Mouse (Mus musculus): ENCODE results near the gene Scn4b. TPM values are rescaled to one million over a fixed set of nuclear protein-coding genes. Genes with fewer than 3 reads are reported as not detected.

Gene Scn4b
- total RNA-seq, 2 experiments from 2014 or later = 1.1 to 1.2 TPM

DNA sequence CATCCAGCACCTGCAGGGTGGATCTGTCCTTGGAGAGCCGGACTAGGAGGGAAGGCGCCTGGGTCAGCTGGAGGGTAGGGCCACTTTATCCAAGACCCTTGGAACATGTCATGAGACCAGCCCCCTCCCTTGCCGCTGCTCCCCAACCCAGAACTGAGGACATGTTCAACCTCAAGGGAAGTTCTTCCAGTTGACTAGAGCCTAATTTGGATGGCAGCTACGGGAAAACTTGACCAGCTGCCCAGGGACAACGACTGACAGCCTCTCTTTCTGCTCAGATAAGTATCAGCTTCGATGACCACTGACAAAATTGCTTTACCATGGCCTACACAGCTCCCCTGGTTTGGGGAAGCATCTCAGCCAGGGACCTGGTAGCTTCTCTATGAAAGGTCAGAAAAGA is 45.1 kb downstream of the Scn4b start:
- ATAC-seq (replicated peaks; ENCODE audit: low FRiP score, low TSS enrichment, poor library complexity, severe bottlenecking) = no peak

DNA sequence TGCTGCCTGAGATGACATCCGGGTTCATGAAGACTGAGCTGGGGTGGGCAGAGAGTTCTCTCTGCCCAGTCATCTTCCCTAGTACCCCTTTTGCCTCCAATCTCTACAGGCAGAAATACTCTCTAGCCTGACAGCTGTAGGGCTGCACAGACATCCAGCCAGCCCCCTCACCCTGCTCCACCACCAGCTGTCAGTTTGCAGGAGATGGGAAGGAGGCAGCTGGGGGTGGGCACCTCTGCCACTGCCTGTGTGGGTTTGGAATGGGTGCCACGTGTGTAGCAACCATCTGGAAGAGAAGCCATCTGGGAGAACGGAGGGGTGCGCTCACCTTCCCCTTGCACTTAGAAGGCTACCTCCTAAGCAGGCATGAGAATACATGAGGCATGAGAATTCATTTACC is 47.1 kb downstream of the Scn4b start:
- no peak for ATAC-seq (replicated peaks; ENCODE audit: low FRiP score, low TSS enrichment, poor library complexity, severe bottlenecking)

DNA sequence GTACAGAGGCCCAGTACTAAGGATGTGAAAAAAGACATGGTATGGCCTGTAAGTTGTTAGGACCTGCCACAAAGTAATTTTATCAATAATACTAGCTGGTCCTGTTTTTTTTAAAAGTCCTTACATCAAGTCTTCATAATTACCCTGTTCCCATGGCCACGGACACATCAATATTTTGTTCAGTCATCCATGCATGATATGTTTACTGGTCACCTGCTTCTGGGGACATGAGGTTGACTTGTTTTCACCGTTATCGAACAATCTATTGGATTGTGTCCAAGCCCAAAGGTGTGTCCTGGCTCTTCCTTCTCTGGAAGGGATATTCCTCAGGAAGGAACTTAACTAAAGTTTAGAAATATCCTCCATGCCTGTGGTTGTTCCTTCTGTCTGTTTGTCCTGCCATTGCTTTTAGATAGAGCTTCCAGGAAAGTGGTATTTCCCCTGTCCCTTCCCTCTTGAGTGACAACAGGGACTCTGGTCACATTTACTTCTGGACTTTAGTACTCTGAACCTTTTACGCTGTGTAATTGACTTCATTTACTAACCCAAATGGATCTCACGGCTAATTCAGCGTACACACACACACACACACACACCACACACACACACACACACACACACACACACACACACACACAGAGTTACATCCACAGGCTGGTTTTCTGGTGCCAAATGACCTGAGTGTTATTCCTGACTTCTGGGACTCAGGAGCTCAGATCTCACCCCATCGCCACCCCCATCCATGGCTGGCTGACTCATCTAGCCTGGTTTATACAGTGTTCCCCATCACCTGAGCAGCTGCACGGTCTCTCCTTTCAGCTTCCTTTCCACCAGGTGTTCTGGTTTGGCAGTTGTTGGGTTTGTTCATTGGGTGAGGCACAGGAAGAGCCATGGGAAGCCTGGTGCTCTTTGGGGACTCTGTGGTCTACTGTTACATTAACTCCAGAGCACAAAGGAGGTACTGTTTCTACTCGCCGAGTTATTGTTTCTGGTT is 50.7 kb downstream of the Scn4b start:
- no peak for ATAC-seq (replicated peaks; ENCODE audit: low FRiP score, low TSS enrichment, poor library complexity, severe bottlenecking)

DNA sequence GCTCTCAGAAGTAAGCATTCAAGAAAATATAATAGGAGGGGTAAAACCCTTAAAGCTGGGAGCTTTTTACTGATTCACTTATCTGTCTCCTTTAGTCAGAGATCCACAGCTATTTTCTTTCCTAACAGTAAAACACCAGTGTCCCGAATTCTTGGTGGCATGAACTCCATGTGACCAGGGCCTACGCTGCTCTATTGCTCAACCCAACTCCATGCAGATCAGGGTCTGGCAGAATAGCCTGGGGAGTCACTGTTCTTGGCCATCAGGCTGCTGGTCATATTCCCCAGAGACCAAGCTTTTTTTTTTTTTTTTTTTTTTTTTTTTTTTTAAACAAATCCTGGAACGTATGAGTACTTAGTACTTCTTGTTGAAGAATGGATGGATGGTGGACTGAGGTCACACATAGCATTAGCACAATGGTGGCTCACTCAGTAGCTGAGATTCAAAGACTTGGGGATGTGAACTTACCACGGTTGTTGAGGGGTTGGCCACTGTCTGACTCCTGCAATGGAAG is 51.5 kb downstream of the Scn4b start:
- no peak for ATAC-seq (replicated peaks; ENCODE audit: low FRiP score, low TSS enrichment, poor library complexity, severe bottlenecking)

DNA sequence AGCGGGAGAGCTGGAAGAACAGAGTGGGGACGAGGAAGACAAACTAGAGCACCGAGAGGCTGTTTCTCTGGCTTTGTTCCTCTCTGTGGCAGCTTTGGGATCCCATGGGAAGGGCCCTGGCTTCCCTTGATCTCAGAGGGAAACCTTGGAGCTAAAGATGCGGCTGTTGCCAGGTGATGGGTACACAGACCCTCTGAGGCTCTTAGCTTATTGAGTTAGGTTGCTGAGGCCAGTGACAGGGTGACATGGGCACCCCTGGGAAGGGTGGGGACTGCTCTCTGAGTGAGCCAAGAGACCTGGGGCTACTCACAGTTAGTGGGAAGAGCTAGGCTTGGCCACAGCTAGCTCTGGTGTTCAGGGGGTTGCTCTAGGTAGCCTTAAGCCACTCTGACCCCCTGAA is 57.3 kb downstream of the Scn4b start:
- ATAC-seq (replicated peaks; ENCODE audit: low FRiP score, low TSS enrichment, poor library complexity, severe bottlenecking) = no peak

DNA sequence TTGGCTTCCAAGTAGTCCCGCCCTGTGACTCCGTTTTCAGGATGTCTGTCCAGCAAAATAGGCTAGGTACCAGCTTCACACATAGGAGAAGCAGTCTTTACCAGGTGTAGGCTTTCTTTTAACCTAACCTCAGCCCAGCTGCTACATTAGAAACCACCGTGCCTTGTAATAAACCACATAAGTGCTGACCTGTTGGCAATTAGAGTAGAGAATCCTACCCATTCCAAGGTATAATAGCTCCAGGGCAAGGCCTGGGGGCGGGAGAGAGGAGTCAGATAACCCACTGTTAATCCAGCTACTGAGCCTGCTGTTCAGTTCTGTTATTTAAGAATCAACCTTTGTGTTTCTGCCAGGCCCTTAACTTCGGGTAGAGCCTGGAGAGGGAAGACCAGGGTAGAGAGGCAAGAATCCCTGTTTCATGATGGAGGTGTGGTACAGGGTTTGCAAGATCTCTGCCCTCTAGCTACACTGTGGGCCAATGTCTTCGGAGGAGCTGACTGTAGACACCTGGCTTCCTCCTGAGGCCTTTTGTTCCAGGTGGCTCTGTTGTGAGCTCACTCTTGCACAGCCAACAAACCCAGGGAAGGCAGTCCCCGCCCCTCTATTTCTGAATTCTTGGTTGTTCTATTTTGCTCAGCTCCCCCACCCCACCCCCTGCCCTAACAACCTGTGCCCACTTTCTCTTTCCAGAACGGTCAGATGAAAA is 58.1 kb downstream of the Scn4b start:
- no peak for ATAC-seq (replicated peaks; ENCODE audit: low FRiP score, low TSS enrichment, poor library complexity, severe bottlenecking)

DNA sequence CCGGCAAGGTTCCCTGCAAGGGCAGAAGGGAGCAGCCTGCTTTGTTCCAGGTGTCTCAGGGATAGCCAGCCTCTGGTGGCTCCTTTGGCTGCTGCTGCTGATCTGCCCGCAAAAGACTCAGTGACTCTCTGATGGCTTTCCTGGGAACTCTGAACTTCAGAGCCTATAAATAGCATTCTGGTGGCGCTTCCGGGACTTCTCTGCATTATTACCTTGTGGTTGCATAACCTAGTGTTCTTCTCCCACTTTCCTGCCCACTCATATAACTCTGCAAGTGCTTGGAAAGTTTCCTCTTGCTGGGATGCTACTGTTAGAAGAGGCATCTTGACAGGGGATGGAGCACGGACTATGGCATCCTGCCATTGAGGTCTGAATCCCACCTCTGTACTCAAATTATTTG is 59.4 kb downstream of the Scn4b start:
- ATAC-seq (replicated peaks; ENCODE audit: low FRiP score, low TSS enrichment, poor library complexity, severe bottlenecking) = no peak

DNA sequence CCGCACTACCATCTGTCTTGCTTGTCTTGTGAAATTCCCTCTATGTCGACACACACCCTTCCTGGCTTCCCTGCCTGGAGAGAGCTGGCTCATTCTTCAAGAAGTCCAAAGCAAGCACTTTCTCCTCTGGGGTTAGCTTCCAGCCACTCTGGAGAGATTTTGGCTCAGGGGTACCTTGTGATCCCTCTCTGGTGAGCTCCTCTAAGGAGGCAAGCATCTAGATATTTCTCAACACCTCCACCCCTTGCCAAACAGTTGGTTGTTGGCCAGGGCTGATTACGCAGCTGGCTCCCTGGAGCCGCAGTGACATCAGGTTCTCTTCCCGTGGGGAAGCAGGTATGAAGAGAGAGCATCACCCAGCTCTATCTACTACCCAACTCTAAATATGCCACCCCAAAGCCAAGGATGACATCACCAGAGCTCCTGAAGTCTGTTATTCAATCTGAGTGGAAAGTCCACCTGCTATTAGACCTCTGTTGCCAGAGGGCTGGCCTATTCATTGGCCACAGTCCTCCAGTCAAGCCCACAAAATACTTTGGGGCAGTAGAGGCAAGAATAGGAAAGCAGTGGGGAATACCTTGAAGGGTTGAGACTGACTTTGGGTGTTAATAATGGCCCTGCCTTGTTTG is 63.2 kb downstream of the Scn4b start:
- ATAC-seq (replicated peaks; ENCODE audit: low FRiP score, low TSS enrichment, poor library complexity, severe bottlenecking) = no peak

DNA sequence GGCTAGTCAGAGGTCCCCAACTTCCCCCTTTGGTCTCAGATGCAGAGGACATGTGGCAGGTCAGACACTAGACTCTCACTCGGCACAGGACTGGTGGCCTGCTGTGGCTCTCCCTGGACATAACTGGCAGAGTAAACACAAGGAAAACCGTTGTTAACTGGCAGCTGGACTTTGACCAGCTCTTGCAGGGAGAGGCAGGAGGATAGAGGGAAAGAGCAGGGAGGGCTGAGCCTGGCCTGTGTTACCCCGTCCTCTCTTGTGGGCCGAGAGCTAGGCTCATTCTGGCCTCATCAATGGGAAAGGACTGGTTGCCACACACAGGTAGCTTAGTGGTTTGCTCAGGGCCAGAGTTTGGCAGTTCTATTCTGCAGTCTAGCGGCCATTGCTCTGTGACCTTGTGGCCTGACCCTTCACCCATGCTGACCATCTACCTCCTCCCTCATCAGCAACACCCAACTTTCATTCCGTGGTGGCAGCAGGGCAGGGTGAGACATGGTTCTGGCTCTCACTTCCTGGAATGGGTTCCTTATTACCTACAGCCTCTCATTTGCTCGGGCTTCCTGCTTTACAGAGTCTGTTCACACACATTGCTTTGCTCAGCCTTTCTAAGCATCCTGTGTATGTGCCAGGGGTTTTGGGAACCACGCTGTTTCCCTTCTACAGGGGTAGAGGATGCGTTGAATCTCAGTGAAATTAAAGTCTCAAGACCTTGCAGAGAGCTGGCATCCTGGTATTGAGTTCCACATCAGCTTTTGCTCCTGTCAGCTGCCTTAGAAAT is 64.0 kb downstream of the Scn4b start:
- ATAC-seq (replicated peaks; ENCODE audit: low FRiP score, low TSS enrichment, poor library complexity, severe bottlenecking) = no peak

Other genes starting within 250 kb of the Scn4b start
- gene Atp5l, start 217.7 kb upstream of the Scn4b start, total RNA-seq (2014; fragmentation: Nextera tagmentation) = 751 and 827 TPM in 2 replicates
- 149 and 255 TPM in 2 replicates for gene Atp5l, start 217.7 kb upstream of the Scn4b start, total RNA-seq (2017)
- gene Ube4a, start 172.8 kb upstream of the Scn4b start, total RNA-seq (2014; fragmentation: Nextera tagmentation) = 58.0 and 64.3 TPM in 2 replicates
- gene Ube4a, start 172.8 kb upstream of the Scn4b start, total RNA-seq (2017) = 40.6 and 50.2 TPM in 2 replicates
- gene Cd3g, start 158.0 kb upstream of the Scn4b start, total RNA-seq (2014; fragmentation: Nextera tagmentation) = 2.3 and 17.7 TPM in 2 replicates
- gene Cd3g, start 158.0 kb upstream of the Scn4b start, total RNA-seq (2017) = 2.6 and 14.6 TPM in 2 replicates
- 5.5 and 24.0 TPM in 2 replicates for gene Cd3d, start 156.6 kb upstream of the Scn4b start, total RNA-seq (2014; fragmentation: Nextera tagmentation)
- gene Cd3d, start 156.6 kb upstream of the Scn4b start, total RNA-seq (2017) = not detected in 2 replicates
- 10.5 and 20.5 TPM in 2 replicates for gene Cd3e, start 128.8 kb upstream of the Scn4b start, total RNA-seq (2014; fragmentation: Nextera tagmentation)
- not detected in 2 replicates for gene Cd3e, start 128.8 kb upstream of the Scn4b start, total RNA-seq (2017)
- 0.77 TPM in 1 of 2 replicates, not detected in the other for gene Mpzl2, start 98.6 kb upstream of the Scn4b start, total RNA-seq (2014; fragmentation: Nextera tagmentation)
- not detected in 2 replicates for gene Mpzl2, start 98.6 kb upstream of the Scn4b start, total RNA-seq (2017)
- not detected in 2 replicates for gene Mpzl3, start 83.2 kb upstream of the Scn4b start, total RNA-seq (2014; fragmentation: Nextera tagmentation)
- 0.65 TPM in 1 of 2 replicates, not detected in the other for gene Mpzl3, start 83.2 kb upstream of the Scn4b start, total RNA-seq (2017)
- 0.79 and 0.81 TPM in 2 replicates for gene Jaml, start 59.2 kb upstream of the Scn4b start, total RNA-seq (2014; fragmentation: Nextera tagmentation)
- gene Jaml, start 59.2 kb upstream of the Scn4b start, total RNA-seq (2017) = 0.61 and 0.94 TPM in 2 replicates
- gene Scn2b, start 20.6 kb upstream of the Scn4b start, total RNA-seq (2014; fragmentation: Nextera tagmentation) = not detected in 2 replicates
- not detected in 2 replicates for gene Scn2b, start 20.6 kb upstream of the Scn4b start, total RNA-seq (2017)
- not detected in 2 replicates for gene BC049352, start 43.6 kb downstream of the Scn4b start, total RNA-seq (2014; fragmentation: Nextera tagmentation)
- gene BC049352, start 43.6 kb downstream of the Scn4b start, total RNA-seq (2017) = not detected in 2 replicates
- not detected in 2 replicates for gene Tmprss4, start 65.7 kb downstream of the Scn4b start, total RNA-seq (2014; fragmentation: Nextera tagmentation)
- gene Tmprss4, start 65.7 kb downstream of the Scn4b start, total RNA-seq (2017) = not detected in 2 replicates
- gene Il10ra, start 130.8 kb downstream of the Scn4b start, total RNA-seq (2014; fragmentation: Nextera tagmentation) = 0.12 and 2.7 TPM in 2 replicates
- gene Il10ra, start 130.8 kb downstream of the Scn4b start, total RNA-seq (2017) = 0.30 and 1.4 TPM in 2 replicates
- gene Tmprss13, start 180.7 kb downstream of the Scn4b start, total RNA-seq (2014; fragmentation: Nextera tagmentation) = not detected in 2 replicates
- gene Tmprss13, start 180.7 kb downstream of the Scn4b start, total RNA-seq (2017) = not detected in 2 replicates
- gene Fxyd6, start 231.8 kb downstream of the Scn4b start, total RNA-seq (2014; fragmentation: Nextera tagmentation) = 0.87 and 1.5 TPM in 2 replicates
- not detected in 2 replicates for gene Fxyd6, start 231.8 kb downstream of the Scn4b start, total RNA-seq (2017)